Comparison of ENCODE assay signal across 11 mouse cellular contexts in the genomic region with DNA sequence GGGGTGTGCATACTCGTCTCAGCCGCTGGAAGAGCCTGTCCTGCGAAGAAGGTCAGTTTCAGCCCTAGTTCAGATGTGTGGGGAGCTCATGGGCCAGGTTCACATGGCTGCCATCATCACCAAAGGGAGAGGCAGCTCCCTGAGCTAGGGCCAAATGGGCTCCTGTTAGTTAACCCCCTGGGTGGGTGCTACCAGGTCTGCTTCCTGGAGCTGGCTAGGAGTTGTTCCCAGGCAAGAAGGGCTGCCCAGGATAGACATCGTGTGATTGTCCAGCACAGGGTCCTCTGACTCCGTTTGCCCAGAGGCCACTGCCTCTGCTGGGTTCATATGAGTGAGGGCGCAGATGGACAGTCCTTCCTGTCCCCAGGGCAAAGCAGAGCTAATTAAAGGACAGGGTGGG. TPM values are rescaled to one million over a fixed set of nuclear protein-coding genes. Genes with fewer than 3 reads are reported as not detected.
DNase-seq lines count a peak whose midpoint lies in the region; ATAC-seq lines count a peak whose summit lies in the region.
"Had no signal": no experiment of that assay in that cellular context is flagged by ENCODE, and none has a peak within 500 bp of the region (broad histone marks: within the 10 kb centered on the region; RNA-seq: fewer than 3 reads in every experiment).

No protein-coding gene starts in this region.

- peak overlapping the region; percentile 40; the same call in 1 of the 2 replicates for H3K9ac ChIP-seq in heart, embryonic 11.5 days (ENCODE audit: low read depth, low read length)
- H3K9ac ChIP-seq in hindbrain, embryonic 14.5 days: peak overlapping the region; percentile 47
- peak overlapping the region; percentile 3; the same call in 1 of the 2 replicates for H3K9ac ChIP-seq in midbrain, embryonic 15.5 days
- H3K9ac ChIP-seq: liver, embryonic 15.5 days had no signal

- no peaks in the 10 kb centered on the region for H3K27me3 ChIP-seq in heart, embryonic 11.5 days (ENCODE audit: control insufficient read depth, insufficient read depth, low read length)
- no peaks in the 10 kb centered on the region for H3K27me3 ChIP-seq in embryonic facial prominence, embryonic 10.5 days (replicated peaks; ENCODE audit: low read depth, poor library complexity, severe bottlenecking)
- H3K27me3 ChIP-seq in hindbrain, embryonic 14.5 days (ENCODE audit: control insufficient read depth, insufficient read depth, low read length): no peaks in the 10 kb centered on the region
- H3K27me3 ChIP-seq in midbrain, embryonic 15.5 days (replicated peaks): no peaks in the 10 kb centered on the region
- H3K27me3 ChIP-seq: liver, embryonic 15.5 days had no signal

- no peak for DNase-seq in heart, postnatal 36 days
- DNase-seq in embryonic facial prominence, embryonic 10.5 days (ENCODE audit: low spot score): no peak
- no peak for DNase-seq in hindbrain, embryonic 14.5 days (ENCODE audit: low spot score)
- no peak for DNase-seq in retina, postnatal 1 day
- no peak for DNase-seq in thymus, postnatal 25 days
- DNase-seq in embryo, embryonic 10 days (ENCODE audit: low spot score): no peak
- DNase-seq: thymus, adult 2 months had no signal

- H3K36me3 ChIP-seq in heart, embryonic 11.5 days (ENCODE audit: control insufficient read depth, insufficient read depth, low read length): peaks cover 14% of the 10 kb centered on the region
- H3K36me3 ChIP-seq in embryonic facial prominence, embryonic 10.5 days (replicated peaks): peaks cover 55% of the 10 kb centered on the region
- H3K36me3 ChIP-seq in hindbrain, embryonic 14.5 days (replicated peaks; ENCODE audit: control insufficient read depth, insufficient read depth): peaks cover 32% of the 10 kb centered on the region
- peaks cover 24% of the 10 kb centered on the region for H3K36me3 ChIP-seq in midbrain, embryonic 15.5 days (replicated peaks)

- 46% methylated on average over 6 of the region's 6 CpGs for WGBS in heart, embryonic 11.5 days (ENCODE audit: insufficient replicate concordance)
- 24% methylated on average over 6 of the region's 6 CpGs for WGBS in embryonic facial prominence, embryonic 10.5 days
- WGBS in hindbrain, embryonic 14.5 days: 15% methylated on average over 6 of the region's 6 CpGs
- 24% methylated on average over 6 of the region's 6 CpGs for WGBS in midbrain, embryonic 15.5 days

- no peaks in the 10 kb centered on the region for H3K9me3 ChIP-seq in heart, embryonic 11.5 days (replicated peaks; ENCODE audit: control insufficient read depth, low read length)
- no peaks in the 10 kb centered on the region for H3K9me3 ChIP-seq in embryonic facial prominence, embryonic 10.5 days
- no peaks in the 10 kb centered on the region for H3K9me3 ChIP-seq in hindbrain, embryonic 14.5 days (ENCODE audit: control insufficient read depth, low read length)
- H3K9me3 ChIP-seq in midbrain, embryonic 15.5 days: no peaks in the 10 kb centered on the region
- H3K9me3 ChIP-seq: liver, embryonic 15.5 days had no signal

- H3K27ac ChIP-seq in heart, embryonic 11.5 days (ENCODE audit: low read depth, low read length): no peak overlapping the region
- H3K27ac ChIP-seq in embryonic facial prominence, embryonic 10.5 days (replicated peaks): peak overlapping the region; percentile 89
- peak overlapping the region; percentile 89 for H3K27ac ChIP-seq in hindbrain, embryonic 14.5 days
- H3K27ac ChIP-seq in midbrain, embryonic 15.5 days: peak overlapping the region; percentile 84
- H3K27ac ChIP-seq: liver, embryonic 15.5 days had no signal

- H3K4me3 ChIP-seq in heart, embryonic 11.5 days (ENCODE audit: low read depth, low read length): no peak overlapping the region
- peak overlapping the region; percentile 48 for H3K4me3 ChIP-seq in embryonic facial prominence, embryonic 10.5 days
- H3K4me3 ChIP-seq in hindbrain, embryonic 14.5 days (replicated peaks; ENCODE audit: low read length): peak overlapping the region; percentile 18; the same call in 1 of the 2 replicates
- peak overlapping the region; percentile 20 for H3K4me3 ChIP-seq in midbrain, embryonic 15.5 days
- H3K4me3 ChIP-seq: liver, embryonic 15.5 days had no signal

- H3K4me1 ChIP-seq in heart, embryonic 11.5 days (ENCODE audit: control insufficient read depth, insufficient read depth, low read length): peaks cover 36% of the 10 kb centered on the region
- H3K4me1 ChIP-seq in embryonic facial prominence, embryonic 10.5 days: peaks cover 61% of the 10 kb centered on the region
- H3K4me1 ChIP-seq in hindbrain, embryonic 14.5 days (replicated peaks; ENCODE audit: control insufficient read depth, insufficient read depth, low read length): peaks cover 30% of the 10 kb centered on the region
- H3K4me1 ChIP-seq in midbrain, embryonic 15.5 days: peaks cover 37% of the 10 kb centered on the region

- ATAC-seq in heart, embryonic 11.5 days (replicated peaks; ENCODE audit: insufficient number of reproducible peaks, low FRiP score, low TSS enrichment): 0 out of 2 replicates have a peak, but pooled peaks have one; percentile 20
- no peak for ATAC-seq in hindbrain, embryonic 14.5 days (ENCODE audit: low FRiP score)
- ATAC-seq in midbrain, embryonic 15.5 days (replicated peaks): no peak

- peak overlapping the region; percentile 29 for H3K4me2 ChIP-seq in heart, embryonic 11.5 days
- H3K4me2 ChIP-seq in hindbrain, embryonic 14.5 days (replicated peaks): peak overlapping the region; percentile 46
- peak overlapping the region; percentile 47 for H3K4me2 ChIP-seq in midbrain, embryonic 15.5 days
- H3K4me2 ChIP-seq: liver, embryonic 15.5 days had no signal

- intact Hi-C loops in heart, postnatal 36 days (cut with DNase I): loop anchor here (5.0 kb wide), 1 partner anchor 39 kb away; no protein-coding TSS in a partner anchor

RNA-seq across cellular contexts. Expression of gene Tmem120a, which starts 18.3 kb away (rescaled TPM):
- 31.3 and 34.7 TPM in 2 replicates for polyA plus RNA-seq in heart, embryonic 11.5 days (2014; fragmentation: Nextera tagmentation; extraction: Ambion mirVana)
- 10 to 100 TPM; 12.9 to 18.3 TPM for total RNA-seq in heart, postnatal 36 days (2021)
- polyA plus RNA-seq in embryonic facial prominence, embryonic 10.5 days (2016; fragmentation: Nextera tagmentation; extraction: Ambion mirVana): 54.7 and 59.3 TPM in 2 replicates
- polyA plus RNA-seq in hindbrain, embryonic 14.5 days (2014; fragmentation: Nextera tagmentation; extraction: Ambion mirVana): 89.0 and 90.2 TPM in 2 replicates
- 82.4 and 85.5 TPM in 2 replicates for polyA plus RNA-seq in midbrain, embryonic 15.5 days (2015; fragmentation: Nextera tagmentation; extraction: Ambion mirVana)

RNA-seq across cellular contexts. Expression of gene Styxl1, which starts 52.2 kb away (rescaled TPM):
- 0.28 and 0.42 TPM in 2 replicates for polyA plus RNA-seq in heart, embryonic 11.5 days (2014; fragmentation: Nextera tagmentation; extraction: Ambion mirVana)
- total RNA-seq in heart, postnatal 36 days (2021): not detected
- polyA plus RNA-seq in embryonic facial prominence, embryonic 10.5 days (2016; fragmentation: Nextera tagmentation; extraction: Ambion mirVana): 0.30 and 0.31 TPM in 2 replicates
- polyA plus RNA-seq in hindbrain, embryonic 14.5 days (2014; fragmentation: Nextera tagmentation; extraction: Ambion mirVana): 0.25 and 0.30 TPM in 2 replicates
- 0.50 TPM in 1 of 2 replicates, not detected in the other for polyA plus RNA-seq in midbrain, embryonic 15.5 days (2015; fragmentation: Nextera tagmentation; extraction: Ambion mirVana)
- total RNA-seq: gastrocnemius, postnatal 25 days had no signal
- polyA plus RNA-seq: liver, embryonic 15.5 days had no signal

RNA-seq across cellular contexts. Expression of gene Mdh2, which starts 52.3 kb away (rescaled TPM):
- 955 and 984 TPM in 2 replicates for polyA plus RNA-seq in heart, embryonic 11.5 days (2014; fragmentation: Nextera tagmentation; extraction: Ambion mirVana)
- total RNA-seq in heart, postnatal 36 days (2021): 1,000 to 10,000 TPM; 1,890 to 1,983 TPM
- 603 and 625 TPM in 2 replicates for polyA plus RNA-seq in embryonic facial prominence, embryonic 10.5 days (2016; fragmentation: Nextera tagmentation; extraction: Ambion mirVana)
- polyA plus RNA-seq in hindbrain, embryonic 14.5 days (2014; fragmentation: Nextera tagmentation; extraction: Ambion mirVana): 599 and 617 TPM in 2 replicates
- 581 and 587 TPM in 2 replicates for polyA plus RNA-seq in midbrain, embryonic 15.5 days (2015; fragmentation: Nextera tagmentation; extraction: Ambion mirVana)

RNA-seq across cellular contexts. Expression of gene Por, which starts 56.2 kb away (rescaled TPM):
- 32.4 and 37.4 TPM in 2 replicates for polyA plus RNA-seq in heart, embryonic 11.5 days (2014; fragmentation: Nextera tagmentation; extraction: Ambion mirVana)
- total RNA-seq in heart, postnatal 36 days (2021): 10 to 100 TPM; 69.8 to 76.4 TPM
- polyA plus RNA-seq in embryonic facial prominence, embryonic 10.5 days (2016; fragmentation: Nextera tagmentation; extraction: Ambion mirVana): 97.3 and 103 TPM in 2 replicates
- 79.7 and 84.1 TPM in 2 replicates for polyA plus RNA-seq in hindbrain, embryonic 14.5 days (2014; fragmentation: Nextera tagmentation; extraction: Ambion mirVana)
- 117 and 126 TPM in 2 replicates for polyA plus RNA-seq in midbrain, embryonic 15.5 days (2015; fragmentation: Nextera tagmentation; extraction: Ambion mirVana)
